Mouse (Mus musculus): ENCODE results near the gene Casz1. TPM values are rescaled to one million over a fixed set of nuclear protein-coding genes. Genes with fewer than 3 reads are reported as not detected.

The Casz1 gene
- polyA plus RNA-seq, 1 experiment from 2014 or later, result 1.1 TPM

DNA sequence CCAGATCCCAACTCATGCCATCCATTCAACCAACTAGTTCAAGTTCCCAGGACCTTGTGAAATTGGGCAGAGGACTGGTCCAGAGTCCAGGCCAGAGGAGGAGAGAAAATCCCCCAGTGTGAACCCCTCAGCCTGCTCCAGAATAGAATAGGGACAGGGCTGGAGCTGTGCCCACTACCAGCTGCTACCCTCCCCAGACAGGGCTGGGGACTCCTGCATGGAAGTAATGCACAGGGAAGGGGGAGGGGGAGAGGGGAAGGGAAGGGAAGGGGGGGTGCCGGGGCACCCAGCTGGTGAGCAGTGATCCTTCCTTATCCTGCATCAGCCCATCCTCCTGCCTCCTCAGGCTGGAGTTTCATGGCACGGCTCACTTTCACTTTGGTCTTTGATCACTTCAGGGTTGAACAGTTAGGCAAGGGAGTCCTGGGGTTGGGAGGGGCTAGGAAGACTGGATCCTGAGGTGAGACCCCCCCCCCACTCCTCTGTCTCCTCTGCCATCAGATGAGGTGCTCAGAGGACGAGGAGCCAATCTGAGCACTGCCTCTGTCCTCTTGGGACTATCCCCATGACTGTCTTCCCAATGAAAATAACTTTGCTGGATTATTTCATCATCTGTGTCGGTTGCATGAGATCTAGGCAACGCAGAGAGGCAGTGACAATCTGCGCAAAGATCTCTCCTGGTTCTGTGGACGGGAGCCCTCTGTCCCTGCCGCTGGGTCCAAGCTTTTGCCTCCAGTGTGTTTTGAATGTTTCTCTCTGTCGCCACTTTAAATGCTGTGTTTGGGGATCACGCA lies 28.6 kb upstream of the Casz1 start:
- 59% methylated on average over 10 of the region's 10 CpGs for WGBS
- ATAC-seq (replicated peaks), result peak; percentile 49

GRCm38 (mm10) chr4:148780097-148780621 lies 24.1 kb upstream of the Casz1 start:
- Histone ChIP-seq H3K27ac (replicated peaks) (no peak overlapping the region), H3K4me2 (replicated peaks) (no peak overlapping the region), H3K9ac (replicated peaks) (no peak overlapping the region), H3K27me3 (no peaks in the 10 kb centered on the region), H3K36me3 (no peaks in the 10 kb centered on the region), H3K4me3 (no peak overlapping the region), H3K9me3 (no peaks in the 10 kb centered on the region), H3K4me1 (peaks cover 16% of the 10 kb centered on the region)
- WGBS, result 38% methylated on average over 8 of the region's 8 CpGs
- no peak for ATAC-seq (replicated peaks)

More for the DNA sequence above, 28.6 kb upstream of the Casz1 start:
- Histone ChIP-seq H3K36me3 (no peaks in the 10 kb centered on the region), H3K27me3 (peaks cover 12% of the 10 kb centered on the region; the same call in 1 of the 2 replicates), H3K4me1 (peaks cover 25% of the 10 kb centered on the region), H3K9ac (replicated peaks) (no peak overlapping the region), H3K27ac (replicated peaks) (no peak overlapping the region), H3K9me3 (no peaks in the 10 kb centered on the region), H3K4me2 (replicated peaks) (no peak overlapping the region), H3K4me3 (no peak overlapping the region)

GRCm38 (mm10) chr4:148781516-148781915 lies 22.7 kb upstream of the Casz1 start:
- H3K4me3 ChIP-seq, result no peak overlapping the region
- peaks cover 7% of the 10 kb centered on the region for H3K4me1 ChIP-seq
- peaks cover 5% of the 10 kb centered on the region; the same call in 1 of the 2 replicates for H3K27me3 ChIP-seq
- no peak for ATAC-seq (replicated peaks)
- WGBS, result 49% methylated on average over 7 of the region's 7 CpGs
- no peaks in the 10 kb centered on the region for H3K36me3 ChIP-seq
- H3K9ac ChIP-seq (replicated peaks), result no peak overlapping the region
- H3K9me3 ChIP-seq, result no peaks in the 10 kb centered on the region
- no peak overlapping the region for H3K4me2 ChIP-seq (replicated peaks)
- no peak overlapping the region for H3K27ac ChIP-seq (replicated peaks)

- ATAC-seq (replicated peaks), result no peak
- no peak overlapping the region for H3K4me3 ChIP-seq
- H3K27ac ChIP-seq (replicated peaks), result no peak overlapping the region
- H3K27me3 ChIP-seq, result peaks cover 12% of the 10 kb centered on the region; the same call in 1 of the 2 replicates
- H3K9ac ChIP-seq (replicated peaks), result no peak overlapping the region
- peaks cover 7% of the 10 kb centered on the region for H3K4me1 ChIP-seq
- no peaks in the 10 kb centered on the region for H3K36me3 ChIP-seq
- no peaks in the 10 kb centered on the region for H3K9me3 ChIP-seq
- no peak overlapping the region for H3K4me2 ChIP-seq (replicated peaks)
- 84% methylated on average over 6 of the region's 6 CpGs for WGBS
Observed at GRCm38 (mm10) chr4:148782880-148783279, 21.3 kb upstream of the Casz1 start.

GRCm38 (mm10) chr4:148783760-148784159 lies 20.5 kb upstream of the Casz1 start:
- Histone ChIP-seq H3K9ac (replicated peaks) (no peak overlapping the region), H3K27ac (replicated peaks) (no peak overlapping the region), H3K4me2 (replicated peaks) (no peak overlapping the region), H3K4me3 (no peak overlapping the region), H3K36me3 (no peaks in the 10 kb centered on the region), H3K4me1 (peaks cover 9% of the 10 kb centered on the region), H3K9me3 (no peaks in the 10 kb centered on the region), H3K27me3 (peaks cover 15% of the 10 kb centered on the region; the same call in 1 of the 2 replicates)
- 79% methylated on average over 6 of the region's 6 CpGs for WGBS
- ATAC-seq (replicated peaks), result no peak

DNA sequence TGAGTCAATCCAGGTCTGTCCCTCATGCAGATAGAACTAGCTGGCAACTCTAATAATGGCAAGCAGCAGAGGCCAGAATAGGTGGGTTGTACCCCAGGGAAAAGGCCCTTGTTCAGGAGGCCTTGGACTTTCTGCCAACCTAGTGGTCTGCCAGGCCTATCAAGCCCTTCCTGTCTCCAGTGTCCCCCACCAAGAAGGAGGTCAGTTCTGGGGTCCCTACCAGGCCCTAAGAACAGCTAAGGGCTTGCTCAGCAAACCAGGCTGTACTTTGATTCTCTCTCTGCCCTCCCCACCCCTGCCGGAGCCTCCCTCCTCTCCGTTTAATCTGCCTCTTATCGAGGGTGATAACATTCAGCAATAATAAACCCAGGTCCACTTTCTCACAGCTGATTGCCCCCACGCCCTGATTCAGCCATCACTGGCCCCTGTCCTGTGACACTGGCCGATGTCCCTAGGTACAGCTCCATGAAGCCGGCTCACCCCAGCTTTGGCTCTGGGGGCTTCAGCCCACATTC lies 19.1 kb upstream of the Casz1 start:
- Histone ChIP-seq H3K9ac (replicated peaks) (no peak overlapping the region), H3K4me3 (no peak overlapping the region), H3K36me3 (no peaks in the 10 kb centered on the region), H3K4me2 (replicated peaks) (no peak overlapping the region), H3K27ac (replicated peaks) (no peak overlapping the region), H3K9me3 (no peaks in the 10 kb centered on the region), H3K4me1 (peaks cover 9% of the 10 kb centered on the region), H3K27me3 (peaks cover 15% of the 10 kb centered on the region; the same call in 1 of the 2 replicates)
- ATAC-seq (replicated peaks), result no peak
- 90% methylated on average over 6 of the region's 6 CpGs for WGBS

DNA sequence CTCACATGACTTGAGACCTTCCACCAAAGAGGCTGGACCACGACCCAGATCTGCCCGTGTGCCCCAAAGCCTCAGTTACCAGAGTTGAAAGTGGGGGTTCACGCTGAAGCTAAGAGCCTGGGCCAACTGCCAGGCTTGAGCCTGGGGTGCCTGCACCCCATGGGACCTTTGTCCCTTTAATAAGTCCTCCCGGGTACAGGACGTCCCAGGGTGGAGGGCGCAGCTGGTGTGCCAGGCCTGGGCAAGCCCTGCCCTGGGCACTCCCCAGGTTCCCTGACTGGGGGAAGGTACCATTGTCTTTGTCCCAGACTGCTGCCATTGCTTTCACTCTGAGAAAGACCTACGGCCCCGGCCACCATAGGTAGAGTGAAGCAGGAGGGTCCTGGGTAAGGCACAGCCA lies 18.2 kb upstream of the Casz1 start:
- H3K27me3 ChIP-seq, result peaks cover 15% of the 10 kb centered on the region; the same call in 1 of the 2 replicates
- H3K9me3 ChIP-seq, result no peaks in the 10 kb centered on the region
- no peak overlapping the region for H3K4me3 ChIP-seq
- H3K4me1 ChIP-seq, result peaks cover 9% of the 10 kb centered on the region
- ATAC-seq (replicated peaks), result no peak
- no peak overlapping the region for H3K4me2 ChIP-seq (replicated peaks)
- H3K9ac ChIP-seq (replicated peaks), result no peak overlapping the region
- no peak overlapping the region for H3K27ac ChIP-seq (replicated peaks)
- 63% methylated on average over 8 of the region's 8 CpGs for WGBS
- no peaks in the 10 kb centered on the region for H3K36me3 ChIP-seq

GRCm38 (mm10) chr4:148790940-148791339 lies 13.3 kb upstream of the Casz1 start:
- H3K9me3 ChIP-seq, result no peaks in the 10 kb centered on the region
- no peak overlapping the region for H3K4me2 ChIP-seq (replicated peaks)
- H3K27me3 ChIP-seq, result peaks cover 22% of the 10 kb centered on the region; the same call in 1 of the 2 replicates
- no peak for ATAC-seq (replicated peaks)
- no peak overlapping the region for H3K27ac ChIP-seq (replicated peaks)
- no peak overlapping the region for H3K4me3 ChIP-seq
- WGBS, result 69% methylated on average over 8 of the region's 8 CpGs
- H3K36me3 ChIP-seq, result no peaks in the 10 kb centered on the region
- peaks cover 15% of the 10 kb centered on the region for H3K4me1 ChIP-seq
- H3K9ac ChIP-seq (replicated peaks), result no peak overlapping the region

GRCm38 (mm10) chr4:148795038-148795437 lies 9.2 kb upstream of the Casz1 start:
- Histone ChIP-seq H3K27ac (replicated peaks) (no peak overlapping the region), H3K9ac (replicated peaks) (no peak overlapping the region), H3K4me3 (no peak overlapping the region), H3K9me3 (no peaks in the 10 kb centered on the region), H3K27me3 (peaks cover 19% of the 10 kb centered on the region; the same call in 1 of the 2 replicates), H3K36me3 (no peaks in the 10 kb centered on the region), H3K4me2 (replicated peaks) (no peak overlapping the region), H3K4me1 (peaks cover 18% of the 10 kb centered on the region)
- ATAC-seq (replicated peaks), result no peak
- 74% methylated on average over 4 of the region's 4 CpGs for WGBS

GRCm38 (mm10) chr4:148797475-148798324 lies 6.5 kb upstream of the Casz1 start:
- no peak overlapping the region for H3K9ac ChIP-seq (replicated peaks)
- no peak overlapping the region for H3K27ac ChIP-seq (replicated peaks)
- no peaks in the 10 kb centered on the region for H3K36me3 ChIP-seq
- peaks cover 23% of the 10 kb centered on the region; the same call in 1 of the 2 replicates for H3K27me3 ChIP-seq
- ATAC-seq (replicated peaks), result no peak
- no peak overlapping the region for H3K4me3 ChIP-seq
- 82% methylated on average over 12 of the region's 12 CpGs for WGBS
- H3K4me1 ChIP-seq, result peaks cover 18% of the 10 kb centered on the region
- H3K4me2 ChIP-seq (replicated peaks), result no peak overlapping the region
- H3K9me3 ChIP-seq, result no peaks in the 10 kb centered on the region

DNA sequence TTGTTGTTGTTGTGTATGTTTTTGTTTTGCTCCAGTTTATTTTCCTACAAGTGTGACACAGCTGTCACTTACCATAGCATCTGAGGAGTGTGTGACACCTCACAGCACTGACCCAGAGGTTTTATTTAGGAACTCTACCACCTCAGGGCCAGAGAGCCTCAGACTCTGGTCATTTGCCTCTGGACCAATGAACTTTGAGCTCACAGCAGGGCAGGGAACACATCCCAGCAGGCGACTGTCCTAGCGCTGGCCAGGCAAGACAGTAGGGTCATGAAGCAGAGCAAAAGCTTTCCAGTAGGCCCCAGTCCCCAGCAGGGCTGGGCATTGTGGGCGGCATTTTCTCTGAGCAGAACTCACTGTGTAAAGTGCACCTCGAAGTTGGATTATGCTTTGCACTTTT lies 1.2 kb upstream of the Casz1 start:
- Histone ChIP-seq H3K27me3 (peaks cover 51% of the 10 kb centered on the region), H3K9me3 (no peaks in the 10 kb centered on the region), H3K4me1 (peaks cover 43% of the 10 kb centered on the region), H3K4me3 (no peak overlapping the region), H3K27ac (replicated peaks) (no peak overlapping the region), H3K36me3 (no peaks in the 10 kb centered on the region), H3K9ac (replicated peaks) (no peak overlapping the region), H3K4me2 (replicated peaks) (no peak overlapping the region)
- WGBS, result 21% methylated on average over 4 of the region's 4 CpGs
- ATAC-seq (replicated peaks), result no peak

GRCm38 (mm10) chr4:148803636-148804035 lies 593 bp upstream of the Casz1 start:
- no peak overlapping the region for H3K27ac ChIP-seq (replicated peaks)
- peaks cover 54% of the 10 kb centered on the region for H3K27me3 ChIP-seq
- H3K4me1 ChIP-seq, result peaks cover 43% of the 10 kb centered on the region
- H3K9me3 ChIP-seq, result no peaks in the 10 kb centered on the region
- no peaks in the 10 kb centered on the region for H3K36me3 ChIP-seq
- peak overlapping the region; percentile 48 for H3K4me3 ChIP-seq
- H3K9ac ChIP-seq (replicated peaks), result no peak overlapping the region
- 10% methylated on average over 10 of the region's 10 CpGs for WGBS
- ATAC-seq (replicated peaks), result no peak
- H3K4me2 ChIP-seq (replicated peaks), result peak overlapping the region; percentile 90
